Mouse (Mus musculus): Measurements from ENCODE around the gene Hoxa5. TPM values are rescaled to one million over a fixed set of nuclear protein-coding genes. Genes with fewer than 3 reads are reported as not detected.

The Hoxa5 gene
- polyA plus RNA-seq, 1 experiment from 2014 or later, result 0.41 TPM

DNA sequence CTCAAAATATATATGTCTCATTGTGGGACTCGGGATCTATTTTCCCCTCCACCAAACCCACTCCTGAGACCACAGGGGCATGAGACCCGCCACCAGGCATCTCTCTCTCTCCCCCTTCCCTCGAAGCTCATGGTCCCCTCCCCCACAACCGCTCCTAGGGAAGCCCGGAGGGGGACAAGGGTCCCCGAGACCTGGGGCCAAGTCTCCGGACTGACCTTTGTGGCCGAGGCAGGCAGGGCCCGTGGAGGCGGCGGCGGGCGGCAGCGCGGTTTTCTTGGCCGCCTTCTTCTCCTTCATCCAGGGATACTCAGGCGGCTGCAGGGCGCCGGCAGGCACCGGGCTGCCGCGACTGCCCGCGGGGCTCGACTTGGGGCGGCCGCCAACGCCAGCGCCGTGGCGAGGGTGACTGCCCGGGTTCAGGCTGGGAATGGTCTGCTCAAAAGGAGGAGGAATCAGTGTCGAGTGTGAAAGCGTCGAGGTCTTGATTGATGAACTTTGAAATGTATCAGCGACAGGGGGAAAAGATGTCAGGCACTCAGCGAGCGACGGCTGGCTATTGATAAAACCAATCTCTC lies 40.2 kb downstream of the Hoxa5 start:
- ATAC-seq (ENCODE audit: insufficient read depth), result no peak
- Histone ChIP-seq H3K9ac (no peak overlapping the region), H3K27me3 (peaks cover 98% of the 10 kb centered on the region), H3K4me2 (peak overlapping the region; percentile 39), H3K4me1 (replicated peaks) (no peaks in the 10 kb centered on the region; the same call in 1 of the 2 replicates), H3K9me3 (replicated peaks) (no peaks in the 10 kb centered on the region), H3K36me3 (replicated peaks) (no peaks in the 10 kb centered on the region), H3K4me3 (replicated peaks) (peak overlapping the region; percentile 29; the same call in 1 of the 2 replicates), H3K27ac (replicated peaks) (peak overlapping the region; percentile 45; the same call in 1 of the 2 replicates)
- WGBS (ENCODE audit: insufficient replicate concordance), result 1% methylated on average over 39 of the region's 39 CpGs

DNA sequence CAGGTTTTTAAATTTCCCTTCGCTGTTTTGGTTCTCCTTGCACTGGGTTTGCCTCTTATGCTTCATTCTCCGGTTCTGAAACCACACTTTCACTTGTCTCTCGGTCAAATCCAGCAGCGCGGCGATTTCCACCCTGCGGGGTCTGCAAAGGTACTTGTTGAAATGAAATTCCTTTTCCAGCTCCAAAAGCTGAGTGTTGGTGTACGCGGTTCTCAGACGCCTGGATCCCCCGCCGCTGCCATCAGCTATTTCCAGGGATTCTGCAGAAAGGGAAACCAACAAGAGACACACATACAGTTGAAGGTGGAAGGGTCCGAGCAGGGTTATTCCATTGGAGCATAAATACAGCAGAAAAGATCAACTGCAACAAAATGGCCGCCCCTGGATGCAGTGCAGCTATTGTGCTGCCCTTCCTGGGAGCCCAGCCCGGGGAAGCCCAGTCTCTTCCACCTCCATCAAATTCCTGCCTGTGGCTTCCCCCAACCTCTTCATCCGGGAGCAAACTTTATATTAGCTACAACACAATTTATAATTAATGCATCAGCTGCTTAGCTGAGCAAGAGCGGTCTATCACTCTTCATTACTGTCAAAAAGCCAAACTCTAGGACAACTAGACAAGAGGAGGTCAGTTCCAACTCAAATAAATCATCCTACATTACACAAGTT lies 40.9 kb downstream of the Hoxa5 start:
- 0 out of 2 replicates have a peak overlapping the region, but pooled peaks have one; percentile 6 for H3K4me3 ChIP-seq (replicated peaks)
- peak overlapping the region; percentile 20; the same call in 1 of the 2 replicates for H3K4me2 ChIP-seq
- H3K36me3 ChIP-seq (replicated peaks), result no peaks in the 10 kb centered on the region
- peaks cover 98% of the 10 kb centered on the region for H3K27me3 ChIP-seq
- ATAC-seq (ENCODE audit: insufficient read depth), result no peak
- H3K4me1 ChIP-seq (replicated peaks), result peaks cover under 1% of the 10 kb centered on the region; the same call in 1 of the 2 replicates
- H3K27ac ChIP-seq (replicated peaks), result no peak overlapping the region
- H3K9me3 ChIP-seq (replicated peaks), result no peaks in the 10 kb centered on the region
- 10% methylated on average over 17 of the region's 17 CpGs for WGBS (ENCODE audit: insufficient replicate concordance)
- H3K9ac ChIP-seq, result no peak overlapping the region

DNA sequence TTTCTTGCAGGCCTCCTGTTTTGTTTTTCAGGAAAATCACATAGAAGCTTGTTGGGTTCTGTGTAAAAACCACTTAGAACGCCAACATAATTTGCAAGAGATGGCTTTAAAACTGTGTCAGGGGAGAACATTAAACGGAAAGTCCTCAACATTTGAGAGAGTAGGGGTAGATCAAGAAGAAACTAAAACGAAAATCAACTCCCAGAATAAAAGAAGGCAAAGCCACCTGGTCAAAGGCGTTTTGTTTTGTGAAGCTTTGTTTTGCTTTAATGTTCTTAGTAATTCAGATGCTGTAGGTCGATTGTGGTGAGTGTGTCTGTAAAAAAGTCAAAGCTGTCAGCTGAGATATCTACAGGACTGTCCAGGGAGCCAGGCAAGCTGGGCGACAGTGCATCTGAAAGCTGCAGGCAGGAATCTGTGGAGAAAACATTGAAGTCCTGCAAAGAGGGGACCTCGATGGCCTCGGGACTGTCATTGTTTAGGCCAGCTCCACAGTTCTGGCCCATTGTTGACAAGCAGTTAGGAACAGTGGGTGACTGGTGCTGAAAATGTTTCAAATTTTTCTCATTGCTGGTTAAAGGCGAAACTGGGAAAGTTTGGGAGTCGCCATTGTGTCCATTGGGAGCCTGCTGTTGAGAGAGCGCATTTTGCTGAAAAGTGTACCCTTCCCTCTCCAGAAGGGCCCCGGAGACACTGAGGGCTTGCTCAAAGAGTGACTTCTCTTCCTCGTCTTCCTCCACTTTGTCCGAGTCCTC lies 41.6 kb downstream of the Hoxa5 start:
- Histone ChIP-seq H3K4me3 (replicated peaks) (0 out of 2 replicates have a peak overlapping the region, but pooled peaks have one; percentile 6), H3K27ac (replicated peaks) (no peak overlapping the region), H3K9ac (no peak overlapping the region), H3K27me3 (peaks cover 98% of the 10 kb centered on the region), H3K4me2 (peak overlapping the region; percentile 20; the same call in 1 of the 2 replicates), H3K4me1 (replicated peaks) (peaks cover 3% of the 10 kb centered on the region; the same call in 1 of the 2 replicates), H3K9me3 (replicated peaks) (no peaks in the 10 kb centered on the region), H3K36me3 (replicated peaks) (no peaks in the 10 kb centered on the region)
- WGBS (ENCODE audit: insufficient replicate concordance), result 14% methylated on average over 14 of the region's 14 CpGs
- no peak for ATAC-seq (ENCODE audit: insufficient read depth)

DNA sequence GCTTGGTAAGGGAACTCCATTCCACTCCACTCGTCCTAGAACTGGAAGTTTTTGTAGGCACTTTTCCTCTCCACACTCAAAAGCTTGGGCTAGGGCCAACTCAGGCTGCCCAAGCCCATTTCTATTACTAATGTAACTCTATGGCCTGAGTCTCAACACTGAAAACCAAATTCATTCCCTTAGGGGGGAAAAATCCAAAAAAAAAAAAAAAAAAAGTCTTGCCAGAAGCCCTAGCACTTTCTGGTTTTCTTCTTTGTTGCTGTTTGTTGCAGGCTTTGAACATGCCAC lies 42.4 kb downstream of the Hoxa5 start:
- H3K4me3 ChIP-seq (replicated peaks), result no peak overlapping the region
- ATAC-seq (ENCODE audit: insufficient read depth), result no peak
- H3K27me3 ChIP-seq, result peaks cover 98% of the 10 kb centered on the region
- 37% methylated on average over 1 of the region's 1 CpGs for WGBS (ENCODE audit: insufficient replicate concordance)
- no peak overlapping the region for H3K4me2 ChIP-seq
- H3K36me3 ChIP-seq (replicated peaks), result no peaks in the 10 kb centered on the region
- no peaks in the 10 kb centered on the region for H3K9me3 ChIP-seq (replicated peaks)
- no peak overlapping the region for H3K9ac ChIP-seq
- H3K4me1 ChIP-seq (replicated peaks), result peaks cover 3% of the 10 kb centered on the region; the same call in 1 of the 2 replicates
- no peak overlapping the region for H3K27ac ChIP-seq (replicated peaks)

DNA sequence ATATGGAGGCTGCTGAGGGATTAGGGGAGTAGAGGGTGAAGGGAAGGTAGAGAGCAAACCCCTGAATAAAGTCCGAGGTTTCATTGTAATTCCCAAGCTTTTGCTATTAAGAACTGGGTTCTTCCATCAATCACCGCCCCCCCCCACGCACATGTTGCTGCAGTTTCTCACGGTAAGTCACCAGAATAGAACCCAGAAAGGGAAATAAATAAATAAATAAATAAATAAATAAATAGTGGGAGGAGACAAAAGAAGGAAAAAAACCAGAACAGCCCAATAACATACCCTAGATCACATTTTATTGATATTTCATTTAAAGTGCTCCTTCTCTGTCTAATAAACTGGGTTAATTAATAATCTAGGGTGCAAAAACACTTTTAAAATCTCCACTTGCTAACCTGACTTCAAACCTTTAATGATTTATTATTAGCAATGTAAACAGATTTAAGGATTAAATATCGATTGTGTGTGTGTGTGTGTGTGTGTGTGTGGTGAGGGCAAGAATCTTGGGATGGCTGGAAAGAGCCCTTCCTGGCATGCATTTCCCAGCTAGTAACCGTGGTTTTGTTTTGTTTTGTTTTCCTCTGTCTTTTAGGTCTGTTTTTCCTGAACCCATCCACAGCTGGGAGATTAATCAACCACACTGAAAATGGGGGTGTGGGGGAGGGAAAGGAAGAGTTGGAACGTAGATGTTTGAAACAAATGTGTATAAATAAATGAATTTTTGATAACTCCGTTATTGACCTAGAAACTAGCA lies 42.9 kb downstream of the Hoxa5 start:
- Histone ChIP-seq H3K9ac (no peak overlapping the region), H3K36me3 (replicated peaks) (no peaks in the 10 kb centered on the region), H3K27ac (replicated peaks) (no peak overlapping the region), H3K9me3 (replicated peaks) (no peaks in the 10 kb centered on the region), H3K4me3 (replicated peaks) (no peak overlapping the region), H3K4me2 (no peak overlapping the region), H3K27me3 (peaks cover 98% of the 10 kb centered on the region), H3K4me1 (replicated peaks) (peaks cover 3% of the 10 kb centered on the region; the same call in 1 of the 2 replicates)
- 29% methylated on average over 8 of the region's 8 CpGs for WGBS (ENCODE audit: insufficient replicate concordance)
- ATAC-seq (ENCODE audit: insufficient read depth), result no peak

DNA sequence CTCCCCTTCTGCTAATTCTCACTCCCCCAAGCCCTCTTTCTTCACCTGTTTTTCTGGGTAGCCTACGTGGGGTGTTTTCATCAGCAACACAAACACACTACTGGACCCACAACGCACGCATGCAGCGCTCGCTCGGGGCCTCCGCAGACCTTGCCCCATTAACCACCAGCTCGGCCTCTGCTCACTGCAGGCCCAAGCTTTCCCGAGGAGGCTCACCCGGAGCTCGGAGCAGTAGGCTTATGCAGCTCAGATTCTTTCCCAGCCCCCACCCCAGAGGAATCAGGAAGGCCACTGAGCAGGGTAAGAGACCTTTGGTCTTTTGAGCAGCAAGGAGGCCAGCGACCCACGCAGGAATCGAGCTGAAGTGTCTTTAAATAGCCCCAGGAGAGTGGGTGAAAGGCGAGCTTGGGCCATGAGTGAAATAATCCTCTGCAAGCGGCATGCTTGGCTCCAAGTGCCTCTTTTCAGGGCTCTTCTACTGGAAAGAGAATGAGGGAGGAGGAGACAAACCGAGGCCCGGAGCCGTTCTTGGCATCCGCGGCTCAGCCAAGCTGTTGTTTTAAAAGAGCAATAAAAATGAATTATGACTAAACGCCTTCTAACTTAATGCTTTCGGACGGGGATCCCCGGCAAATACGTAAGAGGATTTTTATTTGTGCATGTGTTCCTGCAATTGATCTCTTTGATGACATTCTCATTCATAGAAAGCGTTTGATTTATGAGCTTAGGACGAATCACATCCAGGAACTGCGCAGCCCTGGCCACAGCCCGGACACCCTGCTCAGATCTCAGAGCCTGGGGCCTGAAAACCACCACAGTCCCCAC lies 43.7 kb downstream of the Hoxa5 start:
- WGBS (ENCODE audit: insufficient replicate concordance), result 12% methylated on average over 30 of the region's 30 CpGs
- 0 out of 2 replicates have a peak overlapping the region, but pooled peaks have one; percentile 19 for H3K27ac ChIP-seq (replicated peaks)

DNA sequence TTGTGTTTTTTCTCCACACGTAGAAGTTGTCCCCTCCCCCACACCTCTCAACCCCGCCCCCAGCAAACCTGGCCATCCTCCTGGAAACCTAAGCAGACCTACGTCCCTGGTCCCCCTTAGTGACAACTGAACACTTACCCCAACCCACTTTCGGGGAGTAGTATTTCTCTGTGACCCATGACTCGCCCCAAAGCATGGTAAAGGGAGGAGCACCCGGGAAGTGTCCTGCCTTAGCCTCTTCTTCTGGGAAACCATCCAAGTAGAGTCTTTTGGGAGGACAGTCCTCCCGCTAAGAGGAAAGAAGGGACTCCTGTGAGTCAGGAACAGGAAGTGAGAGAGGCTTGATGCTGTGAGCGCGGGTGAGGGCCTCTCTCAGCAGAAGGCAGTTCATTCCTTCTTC lies 44.4 kb downstream of the Hoxa5 start:
- H3K9me3 ChIP-seq (replicated peaks), result no peaks in the 10 kb centered on the region
- peaks cover 3% of the 10 kb centered on the region; the same call in 1 of the 2 replicates for H3K4me1 ChIP-seq (replicated peaks)
- no peaks in the 10 kb centered on the region for H3K36me3 ChIP-seq (replicated peaks)
- H3K4me3 ChIP-seq (replicated peaks), result no peak overlapping the region
- no peak for ATAC-seq (ENCODE audit: insufficient read depth)
- no peak overlapping the region for H3K27ac ChIP-seq (replicated peaks)
- H3K9ac ChIP-seq, result no peak overlapping the region
- 9% methylated on average over 9 of the region's 9 CpGs for WGBS (ENCODE audit: insufficient replicate concordance)
- H3K27me3 ChIP-seq, result peaks cover 98% of the 10 kb centered on the region
- H3K4me2 ChIP-seq, result peak overlapping the region; percentile 23; the same call in 1 of the 2 replicates

More for the DNA sequence above, 43.7 kb downstream of the Hoxa5 start:
- H3K4me3 ChIP-seq (replicated peaks), result no peak overlapping the region
- H3K9ac ChIP-seq, result no peak overlapping the region
- peaks cover 3% of the 10 kb centered on the region; the same call in 1 of the 2 replicates for H3K4me1 ChIP-seq (replicated peaks)
- ATAC-seq (ENCODE audit: insufficient read depth), result no peak
- no peaks in the 10 kb centered on the region for H3K9me3 ChIP-seq (replicated peaks)
- H3K27me3 ChIP-seq, result peaks cover 98% of the 10 kb centered on the region
- H3K36me3 ChIP-seq (replicated peaks), result no peaks in the 10 kb centered on the region
- H3K4me2 ChIP-seq, result peak overlapping the region; percentile 23

DNA sequence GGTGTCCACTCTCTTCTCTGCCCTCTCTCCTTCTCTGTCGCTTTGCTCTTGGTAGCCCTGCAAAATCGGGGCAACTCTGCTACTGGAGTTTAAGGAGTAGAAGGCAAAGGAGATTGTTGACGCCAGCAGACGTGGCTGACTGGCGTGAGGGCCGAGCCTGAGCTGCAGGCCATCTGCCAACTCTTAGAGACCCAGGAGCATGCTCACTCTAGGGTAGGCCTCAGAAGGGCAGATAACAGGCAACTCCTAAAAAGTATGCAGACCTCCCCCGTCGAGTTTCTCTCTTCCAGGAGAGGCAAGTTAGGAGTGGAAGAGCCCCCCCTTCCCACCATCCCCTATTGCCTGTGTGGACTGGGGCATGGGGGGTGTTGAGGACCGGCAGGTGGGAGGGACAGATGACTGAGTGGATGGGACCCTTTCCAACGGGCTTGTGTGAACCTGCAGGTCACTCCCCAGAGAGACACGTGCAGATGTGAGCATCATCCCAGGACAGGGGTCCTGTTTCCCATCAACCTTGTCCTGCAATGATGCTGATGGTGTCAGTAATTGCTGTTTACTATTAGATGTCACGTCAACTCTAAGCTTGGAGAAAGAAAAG lies 45.1 kb downstream of the Hoxa5 start:
- ATAC-seq (ENCODE audit: insufficient read depth), result no peak
- Histone ChIP-seq H3K9me3 (replicated peaks) (no peaks in the 10 kb centered on the region), H3K36me3 (replicated peaks) (no peaks in the 10 kb centered on the region), H3K4me3 (replicated peaks) (peak overlapping the region; percentile 56), H3K4me1 (replicated peaks) (peaks cover 3% of the 10 kb centered on the region; the same call in 1 of the 2 replicates), H3K27ac (replicated peaks) (peak overlapping the region; percentile 41; the same call in 1 of the 2 replicates), H3K4me2 (peak overlapping the region; percentile 74), H3K9ac (no peak overlapping the region), H3K27me3 (peaks cover 98% of the 10 kb centered on the region)
- WGBS (ENCODE audit: insufficient replicate concordance), result 15% methylated on average over 12 of the region's 12 CpGs

DNA sequence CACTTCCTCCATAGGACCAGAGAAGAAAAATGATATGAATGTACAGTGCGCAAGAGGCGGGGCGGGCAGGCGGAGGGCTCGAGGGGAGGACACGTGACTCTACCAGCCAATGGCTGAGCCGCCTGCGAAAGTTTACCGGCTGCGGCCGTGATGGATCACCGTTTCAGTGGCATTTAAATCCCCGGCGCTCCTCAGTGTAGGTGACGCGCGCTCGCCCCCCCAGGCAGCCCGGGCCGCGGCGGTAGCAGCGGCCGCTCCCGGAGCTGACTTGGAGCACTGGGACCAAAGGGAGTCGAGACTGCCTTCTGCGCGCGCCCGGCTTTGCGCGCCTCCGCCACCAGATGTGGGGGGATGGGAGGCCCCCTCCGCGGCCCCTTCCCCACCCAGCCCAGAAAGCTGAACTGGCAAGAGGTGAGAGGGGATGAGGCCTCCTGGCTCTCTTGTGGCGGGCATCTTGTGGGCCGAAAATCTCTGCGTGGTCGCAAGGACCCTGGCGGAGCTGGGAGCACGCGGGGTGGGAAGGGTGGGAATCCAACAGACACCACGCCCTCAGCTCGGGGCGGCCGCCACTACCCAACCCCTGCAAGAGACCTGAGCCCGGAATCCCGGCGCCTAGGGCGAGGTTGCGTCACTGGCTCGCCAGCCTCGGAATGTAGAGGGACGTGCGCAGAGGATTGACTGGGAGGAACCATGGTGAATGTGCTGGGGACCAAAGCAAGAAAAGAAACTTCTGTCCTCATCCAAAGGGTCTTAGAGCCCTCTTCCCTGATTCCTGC lies 45.9 kb downstream of the Hoxa5 start, which contains the start of gene Hoxa1:
TSS of gene Hoxa1 (minus strand) at position 42 of the 776 bp plus-strand sequence.
- H3K27ac ChIP-seq (replicated peaks), result peak within 1 kb of the TSS; percentile 41; the same call in 1 of the 2 replicates
- H3K36me3 ChIP-seq (replicated peaks), result no peaks in the 10 kb centered on the region
- H3K27me3 ChIP-seq, result peaks cover 98% of the 10 kb centered on the region
- H3K9ac ChIP-seq, result no peak within 1 kb of the TSS
- peaks cover 3% of the 10 kb centered on the region; the same call in 1 of the 2 replicates for H3K4me1 ChIP-seq (replicated peaks)
- ATAC-seq (ENCODE audit: insufficient read depth), result peak; percentile 61; the same call in 1 of the 2 replicates
- H3K4me2 ChIP-seq, result peak within 1 kb of the TSS; percentile 74
- no peaks in the 10 kb centered on the region for H3K9me3 ChIP-seq (replicated peaks)
- under 1% methylated on average over 55 of the region's 55 CpGs for WGBS (ENCODE audit: insufficient replicate concordance)
- H3K4me3 ChIP-seq (replicated peaks), result peak within 1 kb of the TSS; percentile 56
